Mouse (Mus musculus) CH12.LX (cell line): ENCODE measurements around the gene Scamp5. TPM values are rescaled to one million over a fixed set of nuclear protein-coding genes. Genes with fewer than 3 reads are reported as not detected.

Source experiments
- DNase-seq: peaks from one replicate; pipeline ENCODE4 v3.0.0-alpha.2; 2013; ENCODE audit errors: extremely low read depth
- H3K27ac ChIP-seq: 2 replicates; pipeline ENCODE4 v1.5.1; 2012; ENCODE audit warnings: low read depth, mild to moderate bottlenecking, control low read depth, moderate library complexity; ENCODE audit not compliant: insufficient read depth
- H3K27me3 ChIP-seq: replicated peaks from 2 replicates; pipeline ENCODE3; 2012; ENCODE audit warnings: inconsistent platforms
- H3K36me3 ChIP-seq, 2 experiments: replicated peaks in 1 of 2; 2 replicates each; pipeline versions ENCODE3 to v1.6.1; 2012; ENCODE audit warnings: inconsistent platforms in 1 of 2, low read length in 1 of 2, mild to moderate bottlenecking in 1 of 2, mixed read lengths in 1 of 2, moderate library complexity in 1 of 2; ENCODE audit not compliant: control insufficient read depth in 1 of 2, insufficient read depth in 1 of 2
- H3K4me1 ChIP-seq, 2 experiments: 2 replicates each; pipeline ENCODE4 v1.6.1; 2012; ENCODE audit warnings: inconsistent platforms in 1 of 2, moderate library complexity in 1 of 2; ENCODE audit not compliant: insufficient read depth in 2 of 2, control insufficient read depth in 1 of 2
- H3K4me2 ChIP-seq: 2 replicates; pipeline ENCODE4 v1.6.1; 2012; ENCODE audit warnings: low read depth, mild to moderate bottlenecking, control low read depth; ENCODE audit not compliant: poor library complexity, insufficient read depth, severe bottlenecking
- H3K4me3 ChIP-seq, 3 experiments: fragments of 150-350 bp in 1 of 3; sonication (generic) in 1 of 3; replicated peaks in 1 of 3; 2 replicates each; pipeline versions ENCODE3 to v1.5.1; 2011 to 2012; ENCODE audit warnings: low read depth in 2 of 3, low read length in 2 of 3, mild to moderate bottlenecking in 2 of 3, moderate library complexity in 2 of 3, control low read depth in 1 of 3, improper control_type of control experiment in 1 of 3, inconsistent platforms in 1 of 3, mixed read lengths in 1 of 3; ENCODE audit not compliant: poor library complexity in 1 of 3
- H3K79me2 ChIP-seq: replicated peaks from 2 replicates; pipeline ENCODE4 v1.6.1; 2012; ENCODE audit warnings: mild to moderate bottlenecking, moderate library complexity; ENCODE audit not compliant: control insufficient read depth, poor library complexity, insufficient read depth, severe bottlenecking; ENCODE audit errors: extremely low read depth
- H3K9ac ChIP-seq: 2 replicates; pipeline ENCODE4 v1.6.1; 2012; ENCODE audit warnings: low read depth, mild to moderate bottlenecking, control low read depth, moderate library complexity; ENCODE audit not compliant: insufficient read depth
- H3K9me3 ChIP-seq: replicated peaks from 2 replicates; pipeline ENCODE3; 2012; ENCODE audit warnings: low read length, inconsistent platforms, mixed read lengths
- BHLHE40 ChIP-seq: IDR thresholded peaks from 2 replicates; pipeline ENCODE4 v1.6.1; 2011; ENCODE audit warnings: mild to moderate bottlenecking, low read depth, low read length, improper control_type of control experiment
- CTCF ChIP-seq, 2 experiments: IDR thresholded peaks in 1 of 2; conservative IDR thresholded peaks in 1 of 2; 2 replicates each; pipeline ENCODE4 v1.5.1; 2011 to 2012; ENCODE audit warnings: low read depth in 2 of 2, low read length in 2 of 2, improper control_type of control experiment in 1 of 2, inconsistent platforms in 1 of 2, mild to moderate bottlenecking in 1 of 2, moderate library complexity in 1 of 2
- HCFC1 ChIP-seq: IDR thresholded peaks from 2 replicates; pipeline ENCODE4 v1.6.1; 2012; ENCODE audit warnings: low read depth, mild to moderate bottlenecking, inconsistent platforms, low read length, improper control_type of control experiment
- MAFK ChIP-seq: IDR thresholded peaks from 2 replicates; pipeline ENCODE4 v1.6.1; 2011; ENCODE audit warnings: low read length, improper control_type of control experiment; ENCODE audit not compliant: insufficient replicate concordance
- NRF1 ChIP-seq: IDR thresholded peaks from 2 replicates; pipeline ENCODE4 v1.6.1; 2014; ENCODE audit warnings: low read depth, mild to moderate bottlenecking, inconsistent platforms, low read length, improper control_type of control experiment, moderate library complexity
- POLR2A ChIP-seq: IDR thresholded peaks from 2 replicates; pipeline ENCODE4 v1.6.1; 2011; ENCODE audit warnings: low read depth, mild to moderate bottlenecking, improper control_type of control experiment, low read length
- TCF12 ChIP-seq: IDR thresholded peaks from 2 replicates; pipeline ENCODE4 v1.6.1; 2014; ENCODE audit warnings: low read depth, mild to moderate bottlenecking, inconsistent platforms, low read length, improper control_type of control experiment
- ZC3H11A ChIP-seq: IDR thresholded peaks from 2 replicates; pipeline ENCODE4 v1.6.1; 2012; ENCODE audit warnings: low read depth, mild to moderate bottlenecking, inconsistent platforms, low read length, improper control_type of control experiment
- ZMIZ1 ChIP-seq: IDR thresholded peaks from 2 replicates; pipeline ENCODE4 v1.6.1; 2012; ENCODE audit warnings: low read depth, mild to moderate bottlenecking, inconsistent platforms, low read length, improper control_type of control experiment
- dilution Hi-C: fragments of 300-500 bp; cut with MboI; formaldehyde crosslinking; loops from 2 replicates; pipeline ENCODE4 v1.14.3; 2020; ENCODE audit warnings: low sequenced_read_pairs; ENCODE audit not compliant: extremely low pct_unique_long_range_greater_than_20kb, extremely low pct_ligation_motif_present
- in situ Hi-C: fragments of 300-500 bp; cut with MboI; formaldehyde crosslinking; loops from 3 replicates; pipeline ENCODE4 v1.14.3; 2019; ENCODE audit warnings: low sequenced_read_pairs, low pct_ligation_motif_present, low pct_unique_long_range_greater_than_20kb, mixed read lengths
- polyA plus RNA-seq: library from polyadenylated mRNA; unstranded; fragments of >175 nt; gene quantifications from 2 replicates; pipeline ENCODE4 v1.2.1, GENCODE M21; 2012; ENCODE audit warnings: low read depth; ENCODE audit not compliant: insufficient read length
- total RNA-seq, 2 experiments: library from RNA; depleted of rRNA; stranded (reverse); fragments of 300-350 nt in 1 of 2; fragments of >200 nt in 1 of 2; gene quantifications; 2 replicates each; pipeline ENCODE4 v1.2.3; 2012 to 2014

Gene Scamp5
- total and polyA plus RNA-seq, 3 experiments = 0.34 to 2.1 (median 0.99) TPM

GRCm38 (mm10) chr9:57466101-57466500 lies 1.8 kb downstream of the Scamp5 start:
- no peak for DNase-seq
- no peaks in the 10 kb centered on the region for H3K9me3 ChIP-seq
- TF ChIP-seq POLR2A = no peak
- no peak for TF ChIP-seq NRF1
- TF ChIP-seq HCFC1 = no peak
- TF ChIP-seq, all 38 proteins: peak for 0
- Histone ChIP-seq H3K36me3 (no peaks in the 10 kb centered on the region), H3K4me3 (no peak overlapping the region), H3K79me2 (no peaks in the 10 kb centered on the region), H3K27me3 (peaks cover 79% of the 10 kb centered on the region), H3K9ac (no peak overlapping the region), H3K27ac (no peak overlapping the region), H3K4me2 (no peak overlapping the region), H3K4me1 (peaks cover 5 to 8% of the 10 kb centered on the region in 2 experiments; a peak in 3 of 4 replicates)
- dilution Hi-C loops (no loop called here), in situ Hi-C loops (no loop called here)

DNA sequence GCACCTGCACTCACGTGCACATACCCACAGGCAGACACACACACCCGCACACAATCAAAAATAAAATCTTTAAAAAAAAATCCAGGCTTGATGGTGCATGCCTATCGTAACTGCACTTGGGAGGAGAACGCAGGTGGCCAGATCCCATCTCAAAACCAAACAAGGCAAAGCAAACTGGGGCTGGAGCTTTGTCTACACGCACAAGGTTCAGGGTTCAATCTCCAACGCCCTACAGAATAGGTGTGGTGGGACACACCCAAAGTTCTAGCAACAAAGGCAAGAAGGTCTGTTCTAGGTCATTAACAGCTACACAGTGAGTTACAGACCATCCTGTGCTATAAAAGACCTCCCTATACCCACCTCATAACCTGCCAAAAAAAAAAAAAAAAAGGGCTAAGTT lies 5.0 kb downstream of the Scamp5 start:
- TF ChIP-seq TCF12 (no peak), BHLHE40 (peak; percentile 70), ZC3H11A (no peak), ZMIZ1 (no peak)
- H3K9me3 ChIP-seq = peaks cover 11% of the 10 kb centered on the region
- no peak overlapping the region for H3K4me3 ChIP-seq
- no peak for DNase-seq
- in situ Hi-C loops (no loop called here), dilution Hi-C loops (no loop called here)
- no peak overlapping the region for H3K9ac ChIP-seq
- H3K4me2 ChIP-seq = no peak overlapping the region
- H3K27ac ChIP-seq = no peak overlapping the region
- peaks cover 55% of the 10 kb centered on the region for H3K27me3 ChIP-seq
- H3K79me2 ChIP-seq = no peaks in the 10 kb centered on the region
- H3K4me1 ChIP-seq = peaks cover 5 to 8% of the 10 kb centered on the region in 2 experiments; a peak in 3 of 4 replicates
- H3K36me3 ChIP-seq = no peaks in the 10 kb centered on the region

DNA sequence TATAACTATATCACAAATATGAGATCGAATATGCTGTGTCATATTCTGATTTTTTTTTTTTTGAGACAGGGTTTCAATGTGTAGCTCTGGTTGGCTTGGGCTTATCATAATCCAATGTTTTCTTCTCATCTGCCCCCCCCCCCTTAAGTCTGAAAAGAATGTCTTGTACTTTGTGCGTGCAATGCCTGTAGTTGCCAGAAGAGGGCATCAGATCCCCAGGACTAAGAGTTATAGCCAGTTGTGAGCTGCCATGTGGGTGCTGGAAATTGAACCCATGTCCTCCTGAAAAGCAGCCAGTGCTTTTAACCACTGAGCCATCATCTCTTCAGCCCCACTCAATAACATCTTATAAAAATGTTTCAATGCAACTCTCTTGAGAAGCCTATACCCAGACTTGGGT lies 8.2 kb downstream of the Scamp5 start:
- Histone ChIP-seq H3K27ac (no peak overlapping the region), H3K4me1 (no peaks in the 10 kb centered on the region), H3K79me2 (no peaks in the 10 kb centered on the region), H3K36me3 (no peaks in the 10 kb centered on the region), H3K9me3 (peaks cover 19% of the 10 kb centered on the region), H3K4me3 (no peak overlapping the region), H3K9ac (no peak overlapping the region), H3K27me3 (peaks cover 30% of the 10 kb centered on the region), H3K4me2 (no peak overlapping the region)
- dilution Hi-C loops (no loop called here), in situ Hi-C loops (no loop called here)
- peak; percentile 29 to 31; a peak in 2 of 4 replicates for TF ChIP-seq CTCF (conservative IDR thresholded peaks at IDR 0.05 in 1 of 2, IDR thresholded peaks at IDR 0.05 in 1 of 2; ENCODE audit: low read depth in 2 of 2, low read length in 2 of 2)
- TF ChIP-seq MAFK = no peak
- no peak for TF ChIP-seq TCF12
- DNase-seq = no peak
